Mouse (Mus musculus): ENCODE measurements around the gene Sorcs2. TPM values are rescaled to one million over a fixed set of nuclear protein-coding genes. Genes with fewer than 3 reads are reported as not detected.

The Sorcs2 gene
- polyA plus RNA-seq, 1 experiment from 2014 or later = 6.5 TPM

DNA sequence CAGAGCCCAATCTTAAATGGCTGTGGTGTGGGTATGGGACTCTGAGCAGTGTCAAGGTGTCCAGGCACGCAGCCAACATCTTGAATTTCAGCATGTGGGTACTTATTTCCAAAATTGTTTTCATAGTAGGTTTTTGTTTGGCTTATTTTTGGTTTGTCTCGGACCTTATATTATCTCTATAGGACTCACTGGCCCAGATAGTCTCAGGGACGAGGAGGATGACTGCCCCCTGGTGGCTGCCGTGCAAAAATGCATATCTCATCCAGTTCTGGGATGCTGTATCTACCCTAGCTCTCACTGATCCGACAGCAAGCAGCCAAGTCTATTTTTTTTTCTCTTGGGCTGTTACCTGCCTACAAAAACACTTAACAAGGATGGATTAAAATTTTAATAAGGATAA is 422.3 kb downstream of the Sorcs2 start:
- peaks cover 58% of the 10 kb centered on the region for H3K36me3 ChIP-seq (ENCODE audit: poor library complexity, severe bottlenecking)

DNA sequence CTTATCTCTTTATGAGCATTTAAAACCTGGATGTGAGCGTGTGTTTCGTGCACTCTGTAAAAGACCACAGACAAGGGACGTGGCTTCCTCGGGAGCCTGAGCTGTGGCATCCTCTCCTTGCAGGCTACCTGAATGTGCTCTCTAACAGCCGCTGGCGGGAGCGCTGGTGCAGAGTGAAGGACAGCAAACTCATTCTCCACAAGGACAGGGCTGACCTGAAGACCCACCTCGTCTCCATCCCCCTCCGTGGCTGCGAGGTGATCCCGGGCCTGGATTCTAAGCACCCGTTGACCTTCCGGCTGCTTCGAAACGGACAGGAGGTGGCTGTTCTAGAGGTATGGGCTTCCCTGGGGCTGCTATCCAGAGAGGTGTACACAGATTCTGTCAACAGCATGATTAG is 423.7 kb downstream of the Sorcs2 start:
- peaks cover 12% of the 10 kb centered on the region; the same call in 1 of the 2 replicates for H3K4me1 ChIP-seq
- 90% methylated on average over 15 of the region's 15 CpGs for WGBS
- H3K9me3 ChIP-seq (replicated peaks) = no peaks in the 10 kb centered on the region; the same call in 1 of the 2 replicates
- H3K9ac ChIP-seq = no peak overlapping the region
- peaks cover 70% of the 10 kb centered on the region for H3K36me3 ChIP-seq (ENCODE audit: poor library complexity, severe bottlenecking)
- H3K4me3 ChIP-seq = no peak overlapping the region
- no peak overlapping the region for H3K27ac ChIP-seq
- ATAC-seq = no peak
- H3K27me3 ChIP-seq = no peaks in the 10 kb centered on the region
- no peak overlapping the region for H3K4me2 ChIP-seq

More for the DNA sequence above, 422.3 kb downstream of the Sorcs2 start:
- ATAC-seq = peak; percentile 75; the same call in 1 of the 2 replicates
- no peaks in the 10 kb centered on the region for H3K27me3 ChIP-seq
- H3K9ac ChIP-seq = no peak overlapping the region
- H3K27ac ChIP-seq = no peak overlapping the region
- 17% methylated on average over 5 of the region's 5 CpGs for WGBS
- H3K4me3 ChIP-seq = no peak overlapping the region
- H3K4me1 ChIP-seq = peaks cover 7% of the 10 kb centered on the region; the same call in 1 of the 2 replicates
- H3K9me3 ChIP-seq (replicated peaks) = no peaks in the 10 kb centered on the region; the same call in 1 of the 2 replicates
- no peak overlapping the region for H3K4me2 ChIP-seq

DNA sequence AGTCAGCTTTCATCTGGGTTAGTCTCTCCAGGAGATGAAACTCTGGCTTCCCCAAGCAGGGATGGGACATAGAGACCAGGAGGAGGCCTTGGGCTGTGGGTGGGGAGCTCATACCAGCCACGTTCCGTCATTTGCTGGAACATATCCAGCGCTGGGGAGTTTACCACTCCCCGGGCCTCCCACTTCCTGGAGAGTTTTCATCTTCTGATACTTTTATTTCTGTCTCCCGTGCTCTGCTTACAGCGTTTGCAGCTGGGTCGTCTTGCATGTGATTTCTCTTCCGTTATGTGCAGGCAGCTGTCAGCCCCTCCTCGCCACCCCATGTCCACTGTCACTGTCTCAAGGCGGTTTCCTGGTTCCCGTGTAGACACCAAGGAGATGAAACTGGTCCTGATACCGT is 424.1 kb downstream of the Sorcs2 start:
- H3K4me2 ChIP-seq = no peak overlapping the region
- peaks cover 69% of the 10 kb centered on the region for H3K36me3 ChIP-seq (ENCODE audit: poor library complexity, severe bottlenecking)
- 79% methylated on average over 12 of the region's 12 CpGs for WGBS
- peaks cover 12% of the 10 kb centered on the region; the same call in 1 of the 2 replicates for H3K4me1 ChIP-seq
- no peaks in the 10 kb centered on the region for H3K9me3 ChIP-seq (replicated peaks)
- H3K4me3 ChIP-seq = no peak overlapping the region
- H3K27me3 ChIP-seq = no peaks in the 10 kb centered on the region
- no peak overlapping the region for H3K9ac ChIP-seq
- no peak for ATAC-seq
- no peak overlapping the region for H3K27ac ChIP-seq

DNA sequence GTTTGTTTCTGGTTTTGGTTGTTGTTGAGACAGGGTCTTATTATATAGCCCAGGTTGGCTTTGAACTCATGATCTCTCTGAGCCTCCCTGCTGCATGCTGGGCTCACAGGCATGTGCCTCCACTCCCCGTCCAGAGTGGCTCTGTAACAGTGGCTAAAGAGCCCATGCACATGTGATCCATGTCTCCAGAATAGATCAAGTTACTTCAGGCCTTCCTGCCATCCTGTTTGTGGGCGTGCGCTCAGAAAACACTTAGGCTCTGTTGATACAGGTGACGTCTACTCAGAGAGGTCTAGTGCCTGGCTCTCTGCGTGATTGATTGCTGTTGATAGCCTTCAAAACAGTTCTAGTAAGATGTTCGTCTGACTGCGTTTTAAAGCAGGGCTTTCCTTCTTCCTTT is 425.2 kb downstream of the Sorcs2 start:
- Histone ChIP-seq H3K27me3 (no peaks in the 10 kb centered on the region), H3K36me3 (ENCODE audit: poor library complexity, severe bottlenecking) (peaks cover 70% of the 10 kb centered on the region), H3K4me2 (no peak overlapping the region), H3K9me3 (replicated peaks) (no peaks in the 10 kb centered on the region), H3K27ac (no peak overlapping the region), H3K4me1 (peaks cover 12% of the 10 kb centered on the region; the same call in 1 of the 2 replicates), H3K4me3 (no peak overlapping the region), H3K9ac (no peak overlapping the region)
- 85% methylated on average over 7 of the region's 7 CpGs for WGBS
- no peak for ATAC-seq

DNA sequence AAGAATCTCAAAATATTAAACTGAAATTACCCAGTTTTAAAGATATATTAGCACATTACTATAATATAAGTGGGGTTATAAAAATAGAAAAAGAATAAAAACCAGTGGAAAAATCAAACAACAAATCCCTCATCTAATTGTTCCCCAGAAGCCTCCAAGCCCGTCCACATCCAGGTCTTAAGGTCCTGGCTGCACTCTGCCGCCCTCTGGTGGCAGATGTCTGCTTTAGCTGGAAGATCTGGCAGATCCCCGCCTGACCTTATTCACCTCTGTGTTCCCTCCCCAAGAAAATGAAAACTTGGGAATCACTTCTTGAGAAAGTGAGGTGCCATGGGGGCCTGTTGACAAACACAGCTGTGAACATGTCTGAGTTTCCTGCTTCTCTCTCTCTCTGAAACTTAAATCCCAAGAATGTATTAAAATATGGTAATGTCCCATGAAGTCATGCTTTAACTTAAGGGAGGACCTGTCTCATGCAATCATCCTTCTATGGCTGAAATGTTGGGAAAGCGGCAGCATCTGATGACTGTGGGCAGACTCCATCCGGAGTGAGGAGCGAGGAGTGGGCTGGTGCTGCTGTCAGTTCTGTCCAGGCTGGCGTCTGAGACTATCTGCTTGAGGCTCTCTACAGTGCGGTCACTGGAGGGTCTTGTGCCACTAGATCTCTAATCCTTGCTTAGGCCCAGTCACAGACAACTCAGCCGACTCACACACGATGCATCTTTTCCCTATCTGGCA is 425.9 kb downstream of the Sorcs2 start:
- Histone ChIP-seq H3K4me1 (peaks cover 12% of the 10 kb centered on the region; the same call in 1 of the 2 replicates), H3K27ac (no peak overlapping the region), H3K9me3 (replicated peaks) (no peaks in the 10 kb centered on the region), H3K9ac (no peak overlapping the region), H3K27me3 (no peaks in the 10 kb centered on the region), H3K4me2 (no peak overlapping the region), H3K4me3 (no peak overlapping the region), H3K36me3 (ENCODE audit: poor library complexity, severe bottlenecking) (peaks cover 70% of the 10 kb centered on the region)
- 62% methylated on average over 10 of the region's 10 CpGs for WGBS
- ATAC-seq = no peak

DNA sequence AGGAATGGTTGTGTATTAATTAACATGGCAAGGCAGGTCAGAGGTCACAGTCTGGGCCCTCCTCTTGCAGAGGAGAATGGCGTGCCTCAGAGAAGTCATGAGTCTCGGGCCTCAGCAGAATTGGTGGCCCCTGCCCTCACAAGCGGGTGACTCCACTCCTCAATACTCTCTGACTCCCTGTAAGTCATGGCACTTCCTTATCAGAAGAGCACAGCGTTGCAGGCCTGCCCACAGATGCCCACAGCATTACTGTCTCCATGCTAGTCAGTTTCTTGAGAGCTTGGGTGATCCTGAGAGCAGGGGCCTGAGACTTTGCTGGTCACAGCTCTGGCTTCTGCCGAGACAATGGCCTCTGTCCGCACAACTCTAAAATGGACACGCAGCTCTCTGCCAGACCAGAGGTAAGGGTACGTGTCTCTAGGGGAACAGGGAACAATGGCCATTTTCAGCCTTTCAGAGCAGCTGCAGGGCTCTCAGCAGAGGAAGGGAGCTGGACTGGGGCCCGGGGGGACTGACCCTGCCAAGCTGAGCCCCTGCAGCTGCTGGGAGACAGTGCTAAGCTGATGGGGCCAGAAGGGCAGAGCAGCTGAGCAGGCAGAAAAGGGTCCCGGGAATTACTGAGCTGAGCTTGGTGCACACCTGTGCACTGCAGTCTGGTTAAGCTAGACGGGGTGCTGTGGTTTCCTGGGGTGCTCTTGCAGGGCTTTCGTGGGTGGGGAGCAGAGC is 427.4 kb downstream of the Sorcs2 start:
- ATAC-seq = peak; percentile 34; the same call in 1 of the 2 replicates
- peaks cover 76% of the 10 kb centered on the region for H3K36me3 ChIP-seq (ENCODE audit: poor library complexity, severe bottlenecking)

DNA sequence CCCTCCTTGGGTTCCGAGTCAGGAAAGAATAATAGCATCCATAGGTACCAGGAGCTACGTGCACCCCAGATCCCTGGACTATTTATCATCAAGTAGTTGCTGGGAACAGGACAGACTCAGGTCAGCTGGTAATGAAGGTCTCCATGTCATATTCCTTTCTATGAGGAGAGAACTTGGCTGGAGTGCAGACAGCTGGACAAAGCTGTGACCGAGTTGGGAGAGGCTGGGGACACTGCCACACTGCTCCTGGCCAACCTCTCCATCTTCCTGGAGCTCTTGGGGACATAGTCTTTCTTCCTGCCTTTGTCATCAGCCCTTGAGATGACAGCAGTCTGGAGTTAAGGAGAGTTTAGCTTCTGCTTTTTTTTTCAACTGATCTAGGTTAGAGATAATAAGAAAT is 428.1 kb downstream of the Sorcs2 start:
- ATAC-seq = no peak
- H3K27me3 ChIP-seq = no peaks in the 10 kb centered on the region
- H3K36me3 ChIP-seq (ENCODE audit: poor library complexity, severe bottlenecking) = peaks cover 82% of the 10 kb centered on the region
- no peak overlapping the region for H3K4me2 ChIP-seq
- H3K9me3 ChIP-seq (replicated peaks) = 0 out of 2 replicates have a peak, but pooled peaks cover 4% of the 10 kb centered on the region
- no peak overlapping the region for H3K27ac ChIP-seq
- H3K4me3 ChIP-seq = no peak overlapping the region
- peaks cover 12% of the 10 kb centered on the region; the same call in 1 of the 2 replicates for H3K4me1 ChIP-seq
- no peak overlapping the region for H3K9ac ChIP-seq
- WGBS = 85% methylated on average over 3 of the region's 3 CpGs

More for the DNA sequence above, 427.4 kb downstream of the Sorcs2 start:
- Histone ChIP-seq H3K4me1 (peaks cover 12% of the 10 kb centered on the region; the same call in 1 of the 2 replicates), H3K9me3 (replicated peaks) (0 out of 2 replicates have a peak, but pooled peaks cover 4% of the 10 kb centered on the region), H3K27ac (peak overlapping the region; percentile 48; the same call in 1 of the 2 replicates), H3K27me3 (no peaks in the 10 kb centered on the region), H3K9ac (no peak overlapping the region), H3K4me2 (no peak overlapping the region), H3K4me3 (no peak overlapping the region)
- 56% methylated on average over 12 of the region's 12 CpGs for WGBS

Small RNAs within 50 kb of the gene (microRNA-seq; reads per million reads assigned to microRNA genes)
- 25.5 reads per million, percentile 35 among the genes with 10 or more reads in this experiment for gene Mir7689

Other genes starting within 250 kb of the Sorcs2 start
- gene Psapl1, start 194.1 kb downstream of the Sorcs2 start, polyA plus RNA-seq (2015; fragmentation: Nextera tagmentation; extraction: Ambion mirVana) = 0.06 and 0.09 TPM in 2 replicates
- gene Grpel1, start 66.9 kb upstream of the Sorcs2 start, polyA plus RNA-seq (2015; fragmentation: Nextera tagmentation; extraction: Ambion mirVana) = 51.0 and 51.4 TPM in 2 replicates
- 2.8 and 3.2 TPM in 2 replicates for gene Tada2b, start 86.1 kb upstream of the Sorcs2 start, polyA plus RNA-seq (2015; fragmentation: Nextera tagmentation; extraction: Ambion mirVana)
- gene Ccdc96, start 86.4 kb upstream of the Sorcs2 start, polyA plus RNA-seq (2015; fragmentation: Nextera tagmentation; extraction: Ambion mirVana) = 3.8 and 4.1 TPM in 2 replicates
- gene Tbc1d14, start 195.1 kb upstream of the Sorcs2 start, polyA plus RNA-seq (2015; fragmentation: Nextera tagmentation; extraction: Ambion mirVana) = 67.0 and 68.0 TPM in 2 replicates